Mouse (Mus musculus) lung, embryonic 16.5 days (tissue): Measurements from ENCODE around the gene Crtap. TPM values are rescaled to one million over a fixed set of nuclear protein-coding genes. Genes with fewer than 3 reads are reported as not detected.

Source experiments
- ATAC-seq: fragments of 200-750 bp; cut with Nextera tagmentation; 2 replicates; pipeline ENCODE4 v1.8.0; 2017; ENCODE audit warnings: low read depth, mild to moderate bottlenecking, moderate library complexity
- H3K27ac ChIP-seq: fragments of 300-500 bp; sonication (generic); 2 replicates; pipeline ENCODE4 v1.5.1; 2014; ENCODE audit warnings: mild to moderate bottlenecking, control low read depth, low read length
- H3K27me3 ChIP-seq: fragments of 300-500 bp; sonication (generic); 2 replicates; pipeline ENCODE4 v1.6.1; 2014; ENCODE audit warnings: low read depth, low read length, mixed read lengths; ENCODE audit not compliant: control insufficient read depth, insufficient read depth
- H3K36me3 ChIP-seq: fragments of 300-500 bp; sonication (generic); 2 replicates; pipeline ENCODE4 v1.6.1; 2014; ENCODE audit warnings: low read length; ENCODE audit not compliant: control insufficient read depth, insufficient read depth
- H3K4me1 ChIP-seq: fragments of 300-500 bp; sonication (generic); replicated peaks from 2 replicates; pipeline ENCODE4 v1.6.1; 2014; ENCODE audit warnings: low read length, mixed read lengths; ENCODE audit not compliant: control insufficient read depth, insufficient read depth
- H3K4me2 ChIP-seq: fragments of 300-500 bp; sonication (generic); 2 replicates; pipeline ENCODE4 v1.6.1; 2014; ENCODE audit warnings: low read depth, low read length, control low read depth
- H3K4me3 ChIP-seq: fragments of 300-500 bp; sonication (generic); 2 replicates; pipeline ENCODE4 v1.5.1; 2014; ENCODE audit warnings: mild to moderate bottlenecking, low read length, control low read depth
- H3K9ac ChIP-seq: fragments of 300-500 bp; sonication (generic); 2 replicates; pipeline ENCODE4 v1.6.1; 2014; ENCODE audit warnings: low read length, control low read depth
- H3K9me3 ChIP-seq: fragments of 300-500 bp; sonication (generic); 2 replicates; pipeline ENCODE4 v1.6.1; 2016; ENCODE audit warnings: low read length; ENCODE audit not compliant: control insufficient read depth
- WGBS: fragments of 180-500 bp; shearing (Covaris S2); extraction: QIAGEN DNeasy Blood & Tissue Kit; methylation state at CpG from one replicate; pipeline ENCODE4 v1.1.7; 2014; 5-methylcytosine and 5-hydroxymethylcytosine counted together
- polyA plus RNA-seq: library from polyadenylated mRNA; unstranded; fragments of >200 nt; fragmentation: Nextera tagmentation; extraction: Ambion mirVana; gene quantifications from 2 replicates; pipeline ENCODE4 v1.2.1, GENCODE M21; 2015

Crtap gene
- polyA plus RNA-seq, 1 experiment from 2014 or later: 147 TPM

DNA sequence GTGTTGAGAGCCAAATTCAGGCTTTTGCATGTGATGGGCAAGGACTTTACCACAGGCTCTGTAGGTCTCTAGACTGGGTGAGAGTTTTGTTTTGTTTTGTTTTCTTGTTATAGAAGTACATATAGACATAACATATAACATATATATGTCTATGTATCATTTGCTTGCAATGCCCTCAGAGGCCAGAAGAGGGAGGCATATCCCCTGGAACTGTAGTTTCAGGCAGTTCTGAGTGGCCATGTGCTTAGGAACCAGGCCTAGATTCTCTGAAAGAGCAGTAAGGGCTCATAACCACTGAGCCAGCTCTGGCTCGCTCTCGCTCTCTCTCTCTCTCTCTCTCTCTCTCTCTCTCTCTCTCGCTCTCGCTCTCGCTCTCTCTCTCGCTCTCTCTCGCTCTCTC lies 27.7 kb upstream of the Crtap start:
- no peak for ATAC-seq
- 88% methylated on average over 7 of the region's 7 CpGs for whole genome bisulfite sequencing
- H3K36me3 ChIP-seq: peaks cover 4% of the 10 kb centered on the region; the same call in 1 of the 2 replicates

DNA sequence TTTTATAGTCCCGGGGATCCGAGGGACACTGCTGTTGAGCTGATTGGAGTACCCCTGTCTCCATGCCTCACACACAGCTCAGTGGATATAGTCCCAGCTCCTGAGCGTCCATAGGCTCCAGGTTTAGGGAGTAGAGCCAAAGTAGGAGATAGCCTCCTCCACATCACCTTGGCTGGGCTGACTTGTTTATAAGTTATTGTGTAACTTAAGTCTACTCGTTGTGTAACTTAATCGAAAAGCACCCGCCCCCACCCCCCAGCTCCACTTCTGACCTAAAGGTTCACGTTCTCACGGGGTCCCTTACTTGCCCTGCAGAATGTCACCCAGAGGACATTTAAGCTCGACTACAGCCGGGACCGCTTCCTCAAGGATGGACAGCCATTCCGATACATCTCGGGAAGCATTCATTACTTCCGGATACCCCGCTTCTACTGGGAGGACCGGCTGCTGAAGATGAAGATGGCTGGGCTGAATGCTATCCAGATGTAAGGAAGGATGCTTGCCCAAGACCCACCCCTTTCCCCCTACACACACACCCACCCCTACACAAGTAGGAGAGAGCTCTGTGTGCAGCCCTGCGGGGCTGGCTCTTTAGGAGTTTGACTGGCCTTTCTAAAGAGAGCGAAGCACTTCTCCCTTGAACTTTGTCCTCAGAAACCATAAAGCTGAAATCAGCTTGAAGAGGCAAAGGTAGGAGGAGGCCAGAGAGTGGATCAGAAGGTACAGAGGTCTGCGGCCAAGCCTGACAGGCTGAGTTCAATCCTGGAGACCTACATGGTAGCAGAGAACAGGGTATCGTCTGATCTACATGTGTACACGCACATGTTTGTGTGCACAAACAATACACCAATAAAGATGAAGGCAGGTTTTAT lies 26.4 kb upstream of the Crtap start:
- WGBS: 85% methylated on average over 21 of the region's 21 CpGs
- ATAC-seq: no peak
- Histone ChIP-seq H3K4me3 (no peak overlapping the region), H3K36me3 (peaks cover 4% of the 10 kb centered on the region; the same call in 1 of the 2 replicates), H3K9ac (no peak overlapping the region), H3K4me2 (no peak overlapping the region), H3K4me1 (no peaks in the 10 kb centered on the region), H3K27me3 (no peaks in the 10 kb centered on the region), H3K9me3 (no peaks in the 10 kb centered on the region), H3K27ac (no peak overlapping the region)

More for the DNA sequence above, 27.7 kb upstream of the Crtap start:
- no peak overlapping the region for H3K4me2 ChIP-seq
- no peaks in the 10 kb centered on the region for H3K9me3 ChIP-seq
- no peaks in the 10 kb centered on the region for H3K27me3 ChIP-seq
- no peak overlapping the region for H3K27ac ChIP-seq
- no peak overlapping the region for H3K9ac ChIP-seq
- no peaks in the 10 kb centered on the region for H3K4me1 ChIP-seq
- H3K4me3 ChIP-seq: no peak overlapping the region

DNA sequence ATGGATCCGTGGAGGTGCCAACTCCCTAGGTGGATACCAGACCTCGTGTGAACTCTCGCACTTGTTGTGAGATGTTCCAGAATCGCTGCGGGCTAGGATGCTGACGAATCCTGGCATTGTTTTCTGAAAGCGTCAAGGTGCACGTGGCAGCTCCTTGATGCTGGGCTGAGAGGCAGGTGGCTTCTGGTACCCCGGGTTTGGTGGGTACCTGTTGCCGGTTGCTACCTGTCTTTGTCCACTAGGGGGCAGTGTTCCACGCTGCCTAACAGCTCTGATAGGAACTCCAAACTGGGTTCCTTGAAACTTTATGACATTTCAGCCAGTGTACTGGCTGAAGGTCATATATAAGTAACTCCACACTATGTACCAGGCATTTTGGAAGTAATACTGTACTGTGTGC lies 25.2 kb upstream of the Crtap start:
- no peaks in the 10 kb centered on the region for H3K9me3 ChIP-seq
- H3K4me1 ChIP-seq: no peaks in the 10 kb centered on the region
- H3K4me3 ChIP-seq: no peak overlapping the region
- no peak overlapping the region for H3K27ac ChIP-seq
- H3K27me3 ChIP-seq: no peaks in the 10 kb centered on the region
- 24% methylated on average over 11 of the region's 11 CpGs for WGBS
- ATAC-seq: no peak
- H3K36me3 ChIP-seq: peaks cover 4% of the 10 kb centered on the region
- H3K4me2 ChIP-seq: no peak overlapping the region
- H3K9ac ChIP-seq: no peak overlapping the region

DNA sequence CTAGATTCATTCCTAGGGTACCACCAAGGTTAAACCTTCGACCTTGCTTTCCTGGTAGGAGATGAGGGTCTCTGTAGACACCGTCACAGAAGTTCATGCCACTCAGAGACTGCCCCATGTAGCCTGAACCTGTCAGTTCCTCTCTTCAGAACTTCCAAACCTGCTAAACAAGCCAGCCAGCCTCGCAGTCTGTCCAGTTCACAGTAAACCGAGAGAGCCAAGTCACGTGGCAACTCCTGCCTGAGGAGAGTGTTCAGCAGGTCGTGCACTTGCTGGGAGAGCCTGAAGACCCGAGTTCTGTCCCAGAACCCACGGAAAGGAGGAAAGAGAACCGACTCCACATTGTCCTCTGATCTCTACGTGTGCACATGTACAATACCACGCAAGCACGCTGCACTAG lies 23.4 kb upstream of the Crtap start:
- H3K4me1 ChIP-seq: no peaks in the 10 kb centered on the region
- H3K9me3 ChIP-seq: no peaks in the 10 kb centered on the region
- WGBS: 76% methylated on average over 12 of the region's 12 CpGs
- no peak overlapping the region for H3K4me3 ChIP-seq
- peaks cover 17% of the 10 kb centered on the region for H3K36me3 ChIP-seq
- no peak overlapping the region for H3K27ac ChIP-seq
- ATAC-seq: 0 out of 2 replicates have a peak, but pooled peaks have one; percentile 13
- H3K9ac ChIP-seq: no peak overlapping the region
- H3K27me3 ChIP-seq: no peaks in the 10 kb centered on the region
- H3K4me2 ChIP-seq: no peak overlapping the region

DNA sequence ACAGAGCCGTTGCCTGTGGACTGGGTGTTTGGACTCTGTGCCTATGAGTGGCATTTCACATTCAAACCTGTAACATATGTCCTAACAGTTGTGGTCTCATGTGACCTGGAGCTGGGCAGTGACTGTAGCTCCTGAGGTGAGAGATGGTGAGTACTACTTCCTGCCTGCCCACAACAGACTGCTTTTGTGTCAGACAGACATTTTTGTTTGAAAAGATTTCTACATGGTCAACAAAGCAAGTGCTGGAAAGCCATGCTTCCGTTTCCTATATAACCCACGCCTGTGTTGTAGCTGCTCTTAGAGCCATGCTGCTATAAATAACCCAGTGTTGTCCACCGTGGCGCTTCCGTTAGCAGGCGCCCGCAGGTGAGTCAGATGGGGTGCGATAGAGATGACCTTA lies 21.9 kb upstream of the Crtap start:
- H3K4me1 ChIP-seq: no peaks in the 10 kb centered on the region
- 82% methylated on average over 9 of the region's 9 CpGs for WGBS
- no peaks in the 10 kb centered on the region for H3K9me3 ChIP-seq
- H3K27me3 ChIP-seq: no peaks in the 10 kb centered on the region
- no peak overlapping the region for H3K4me3 ChIP-seq
- H3K27ac ChIP-seq: no peak overlapping the region
- H3K9ac ChIP-seq: no peak overlapping the region
- peaks cover 23% of the 10 kb centered on the region for H3K36me3 ChIP-seq
- no peak for ATAC-seq
- no peak overlapping the region for H3K4me2 ChIP-seq

DNA sequence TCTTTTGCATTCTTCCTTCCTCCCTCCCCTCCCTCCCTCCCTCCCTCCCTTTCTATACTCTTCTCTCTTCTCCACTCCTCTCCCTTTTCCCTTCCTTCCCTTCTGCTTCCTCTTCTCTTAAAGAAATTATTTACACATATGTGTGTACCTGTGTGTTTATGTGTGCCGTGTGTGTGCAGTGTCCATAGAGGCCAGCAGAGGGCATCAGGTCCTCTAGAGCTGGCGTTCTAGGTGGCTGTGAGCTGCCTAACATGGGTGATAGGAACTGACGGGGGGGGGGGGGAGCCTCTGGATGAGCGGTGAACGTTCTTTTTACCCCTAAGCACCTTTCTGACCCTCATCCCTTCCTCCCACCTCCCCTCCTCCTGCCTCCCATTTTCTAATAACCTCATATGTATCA lies 20.8 kb upstream of the Crtap start:
- no peak for ATAC-seq
- Histone ChIP-seq H3K36me3 (peaks cover 23% of the 10 kb centered on the region), H3K27ac (no peak overlapping the region), H3K4me1 (no peaks in the 10 kb centered on the region), H3K4me3 (no peak overlapping the region), H3K9ac (no peak overlapping the region), H3K27me3 (no peaks in the 10 kb centered on the region), H3K9me3 (no peaks in the 10 kb centered on the region), H3K4me2 (no peak overlapping the region)
- 83% methylated on average over 5 of the region's 5 CpGs for WGBS

DNA sequence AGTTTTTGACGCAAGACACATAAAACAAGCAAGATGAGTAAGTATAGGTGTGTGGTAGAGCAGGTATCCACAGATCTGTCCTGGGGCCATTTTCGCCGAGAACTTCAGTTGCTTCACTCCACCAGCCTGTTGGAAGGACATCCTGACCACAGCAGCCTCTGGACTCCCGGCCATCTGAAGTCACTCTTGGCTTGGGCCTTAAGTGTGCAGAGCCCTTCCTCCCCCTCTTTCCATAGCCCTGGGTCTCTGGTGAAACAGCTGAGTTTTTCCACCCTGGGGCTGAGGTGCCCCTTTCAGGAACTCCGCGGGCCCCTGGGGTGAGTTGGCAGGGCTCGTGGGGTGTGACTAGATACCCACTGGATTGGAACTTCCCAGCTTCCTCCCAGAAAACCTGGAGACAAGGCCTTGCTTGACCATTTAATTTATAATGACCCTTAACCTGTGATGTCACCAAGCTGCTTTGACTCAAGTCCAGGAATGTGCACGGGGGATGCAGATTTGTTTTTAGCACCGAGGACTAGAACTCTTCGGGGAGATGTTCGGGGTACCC lies 19.9 kb upstream of the Crtap start:
- Histone ChIP-seq H3K9me3 (no peaks in the 10 kb centered on the region), H3K9ac (no peak overlapping the region), H3K4me3 (no peak overlapping the region), H3K36me3 (peaks cover 28% of the 10 kb centered on the region), H3K27ac (no peak overlapping the region), H3K27me3 (no peaks in the 10 kb centered on the region), H3K4me2 (no peak overlapping the region), H3K4me1 (no peaks in the 10 kb centered on the region)
- WGBS: 91% methylated on average over 11 of the region's 11 CpGs
- ATAC-seq: no peak

DNA sequence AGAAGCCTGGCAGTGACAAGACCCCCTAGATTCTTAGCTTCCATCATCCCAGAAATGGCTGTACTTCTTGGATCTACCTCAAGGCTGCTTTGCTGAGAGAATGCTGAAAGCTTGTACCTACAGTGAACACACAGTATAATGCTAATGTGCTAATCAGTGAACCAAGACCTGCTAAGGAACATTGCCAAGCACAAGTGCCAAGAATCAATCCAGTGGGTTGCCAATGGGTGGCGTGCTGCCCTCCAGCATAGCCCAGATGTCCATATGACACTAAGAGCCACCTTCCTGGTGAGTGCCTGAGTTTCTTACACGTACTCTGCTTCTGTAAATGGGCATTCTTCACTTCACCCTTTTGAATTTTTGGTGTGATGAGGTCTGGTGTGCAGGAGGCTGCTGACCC lies 17.2 kb upstream of the Crtap start:
- peaks cover 41% of the 10 kb centered on the region for H3K36me3 ChIP-seq
- H3K9me3 ChIP-seq: peaks cover 7% of the 10 kb centered on the region; the same call in 1 of the 2 replicates
- H3K4me1 ChIP-seq: no peaks in the 10 kb centered on the region
- no peak overlapping the region for H3K27ac ChIP-seq
- no peak overlapping the region for H3K9ac ChIP-seq
- WGBS: 93% methylated on average over 2 of the region's 2 CpGs
- no peak for ATAC-seq
- H3K27me3 ChIP-seq: no peaks in the 10 kb centered on the region
- H3K4me2 ChIP-seq: no peak overlapping the region
- H3K4me3 ChIP-seq: no peak overlapping the region

DNA sequence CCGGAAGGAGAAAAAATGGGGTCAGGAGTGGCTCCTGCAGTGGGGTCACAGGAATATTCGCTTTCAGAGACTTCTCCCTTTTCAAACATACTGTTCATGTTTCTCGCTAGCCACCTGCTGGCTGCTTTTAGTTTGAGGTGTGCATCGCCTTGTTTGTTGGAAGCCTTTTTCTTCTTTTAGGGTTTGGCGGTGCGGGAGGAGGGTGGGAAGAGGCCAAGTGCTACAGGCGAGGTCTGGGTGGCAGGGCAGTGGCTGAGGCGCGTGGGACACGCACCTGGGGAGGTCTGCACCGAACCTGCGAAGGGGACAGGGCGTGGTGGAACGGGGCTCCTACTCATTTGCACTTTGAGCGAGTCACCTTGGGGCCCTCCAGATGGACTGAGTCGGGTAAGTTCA lies 11.2 kb upstream of the Crtap start:
- H3K4me1 ChIP-seq: peaks cover 11% of the 10 kb centered on the region
- peak overlapping the region; percentile 64 for H3K4me3 ChIP-seq
- peak overlapping the region; percentile 90 for H3K4me2 ChIP-seq
- peak overlapping the region; percentile 86 for H3K9ac ChIP-seq
- H3K9me3 ChIP-seq: peaks cover 7% of the 10 kb centered on the region; the same call in 1 of the 2 replicates
- H3K27me3 ChIP-seq: no peaks in the 10 kb centered on the region
- peaks cover 20% of the 10 kb centered on the region for H3K36me3 ChIP-seq
- H3K27ac ChIP-seq: peak overlapping the region; percentile 86
- 1% methylated on average over 16 of the region's 16 CpGs for WGBS
- ATAC-seq: no peak
